Mouse (Mus musculus) lung, postnatal 0 days (tissue): ENCODE data around the gene Gnaq. TPM values are rescaled to one million over a fixed set of nuclear protein-coding genes. Genes with fewer than 3 reads are reported as not detected.
"Not testable (repeated sequence)": the region's sequence is repeated elsewhere in the genome, so short reads cannot be mapped to it uniquely, and the experiment has no call there.

Experiments used
- ATAC-seq: fragments of 200-750 bp; cut with Nextera tagmentation; 2 replicates; pipeline ENCODE4 v1.8.0; 2017; ENCODE audit warnings: moderate library complexity
- DNase-seq: peaks from one replicate; pipeline ENCODE4 v3.0.0-alpha.2; 2016; ENCODE audit warnings: low spot score
- H3K27ac ChIP-seq: fragments of 300-500 bp; sonication (generic); 2 replicates; pipeline ENCODE4 v1.5.1; 2014; ENCODE audit warnings: antibody characterized with exemption, mild to moderate bottlenecking, low read length, mixed read lengths
- H3K27me3 ChIP-seq: fragments of 300-500 bp; sonication (generic); replicated peaks from 2 replicates; pipeline ENCODE4 v1.6.1; 2014; ENCODE audit warnings: low read length, mixed read lengths; ENCODE audit not compliant: insufficient read depth
- H3K36me3 ChIP-seq: fragments of 300-500 bp; sonication (generic); 2 replicates; pipeline ENCODE4 v1.6.1; 2014; ENCODE audit warnings: low read length, mixed read lengths; ENCODE audit not compliant: insufficient read depth
- H3K4me1 ChIP-seq: fragments of 300-500 bp; sonication (generic); 2 replicates; pipeline ENCODE4 v1.6.1; 2014; ENCODE audit warnings: antibody characterized with exemption, low read depth, low read length, mixed read lengths; ENCODE audit not compliant: insufficient read depth
- H3K4me2 ChIP-seq: fragments of 300-500 bp; sonication (generic); replicated peaks from 2 replicates; pipeline ENCODE4 v1.6.1; 2014; ENCODE audit warnings: low read depth, mild to moderate bottlenecking, low read length, moderate library complexity, mixed read lengths
- H3K4me3 ChIP-seq: fragments of 300-500 bp; sonication (generic); 2 replicates; pipeline ENCODE4 v1.5.1; 2014; ENCODE audit warnings: low read depth, low read length
- H3K9ac ChIP-seq: fragments of 300-500 bp; sonication (generic); replicated peaks from 2 replicates; pipeline ENCODE4 v1.6.1; 2014; ENCODE audit warnings: low read depth, mild to moderate bottlenecking
- H3K9me3 ChIP-seq: fragments of 300-500 bp; sonication (generic); 2 replicates; pipeline ENCODE4 v1.6.1; 2016; ENCODE audit warnings: low read length, mixed read lengths
- CTCF ChIP-seq: IDR thresholded peaks from 2 replicates; pipeline ENCODE4 v1.5.1; 2016; ENCODE audit warnings: antibody characterized with exemption, mild to moderate bottlenecking
- EP300 ChIP-seq: IDR thresholded peaks from 2 replicates; pipeline ENCODE4 v1.6.1; 2016; ENCODE audit warnings: antibody characterized with exemption, mild to moderate bottlenecking, control low read depth
- WGBS: fragments of 180-500 bp; shearing (Covaris S2); extraction: QIAGEN DNeasy Blood & Tissue Kit; methylation state at CpG from one replicate; pipeline ENCODE4 v1.1.7; 2014; 5-methylcytosine and 5-hydroxymethylcytosine counted together
- polyA plus RNA-seq: library from polyadenylated mRNA; unstranded; fragments of >200 nt; fragmentation: Nextera tagmentation; extraction: Ambion mirVana; gene quantifications from 2 replicates; pipeline ENCODE4 v1.2.1, GENCODE M21; 2015

Gene Gnaq
- polyA plus RNA-seq, result 27.6 and 30.2 TPM in 2 replicates

- H3K27me3 ChIP-seq, result no peaks in the 10 kb centered on the region
- DNase-seq (no peak), ATAC-seq (no peak)
- peaks cover 31% of the 10 kb centered on the region; the same call in 1 of the 2 replicates for H3K4me1 ChIP-seq
- no CpG with 5 or more reads among the region's 14 CpGs for WGBS
- peak within 1 kb of the TSS; percentile 96 for H3K9ac ChIP-seq
- H3K4me2 ChIP-seq, result peak within 1 kb of the TSS; percentile 83
- TF ChIP-seq CTCF (no peak), EP300 (no peak)
- H3K36me3 ChIP-seq, result no peaks in the 10 kb centered on the region
- peak within 1 kb of the TSS; percentile 97 for H3K27ac ChIP-seq
- H3K4me3 ChIP-seq, result peak within 1 kb of the TSS; percentile 95
- no peaks in the 10 kb centered on the region for H3K9me3 ChIP-seq
These were observed at the start of gene Gnaq for GRCm38 (mm10) chr19:16132791-16132864. Gnaq (plus strand) TSS chr19:16132831.

DNA sequence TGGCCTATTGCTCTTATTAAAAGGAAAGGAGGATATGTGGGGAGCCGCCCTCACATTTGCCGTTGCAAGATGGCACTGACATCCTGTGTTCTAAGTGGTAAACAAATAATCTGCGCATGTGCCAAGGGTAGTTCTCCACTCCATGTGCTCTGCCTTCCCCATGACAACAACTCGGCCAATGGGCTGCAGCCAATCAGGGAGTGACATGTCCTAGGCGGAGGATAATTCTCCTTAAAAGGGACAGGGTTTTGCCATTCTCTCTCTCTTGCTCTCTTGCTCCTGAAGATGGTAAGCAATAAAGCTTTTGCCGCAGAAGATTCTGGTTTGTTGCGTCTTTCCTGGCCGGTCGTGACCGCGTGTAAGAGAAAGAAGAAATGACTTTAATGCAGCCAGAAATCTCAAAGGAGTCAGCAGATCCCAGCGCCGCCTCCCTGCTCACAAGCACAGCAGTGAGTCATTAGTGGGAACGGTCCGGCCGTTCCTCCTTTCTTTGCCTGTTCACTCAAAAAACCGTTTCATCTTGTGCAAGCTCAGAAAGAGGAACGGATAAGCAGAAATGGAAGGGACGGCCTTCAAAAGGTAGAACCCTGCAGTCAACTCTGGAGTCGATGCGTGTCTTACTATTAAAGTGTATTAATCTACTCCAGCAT, 48.5 kb upstream of the Gnaq start:
- peak; percentile 37; the same call in 1 of the 2 replicates for ATAC-seq
- DNase-seq, result peak; percentile 40
- WGBS, result 91% methylated on average over 20 of the region's 21 CpGs
- not testable (repeated sequence) for H3K9me3 ChIP-seq, H3K9ac ChIP-seq, H3K27me3 ChIP-seq, H3K4me2 ChIP-seq, H3K36me3 ChIP-seq, H3K27ac ChIP-seq, H3K4me1 ChIP-seq, H3K4me3 ChIP-seq

DNA sequence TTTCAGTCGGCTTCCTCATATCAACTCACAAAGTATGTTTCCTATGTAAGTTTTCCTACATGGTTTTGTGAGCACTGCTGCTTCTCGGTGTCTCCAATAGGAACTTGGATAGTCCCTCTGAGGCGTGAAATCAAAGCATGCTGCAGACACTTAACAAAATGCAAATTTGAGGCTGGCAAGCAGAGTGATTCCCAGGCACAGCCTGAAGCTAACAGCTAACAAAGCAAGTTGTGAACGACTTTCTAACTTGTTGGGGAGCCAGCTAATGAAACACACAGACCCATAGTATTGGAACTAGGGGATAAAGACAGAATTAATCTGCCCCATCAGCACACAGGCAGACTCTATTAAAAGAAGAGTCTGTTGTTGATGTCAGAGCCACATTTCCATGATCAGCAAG, 47.4 kb upstream of the Gnaq start:
- Histone ChIP-seq H3K36me3 (no peaks in the 10 kb centered on the region), H3K4me2 (no peak overlapping the region), H3K27me3 (no peaks in the 10 kb centered on the region), H3K9me3 (no peaks in the 10 kb centered on the region), H3K4me1 (no peaks in the 10 kb centered on the region), H3K9ac (no peak overlapping the region), H3K4me3 (no peak overlapping the region), H3K27ac (no peak overlapping the region)
- WGBS, result 74% methylated on average over 4 of the region's 4 CpGs
- ATAC-seq (no peak), DNase-seq (no peak)
- TF ChIP-seq CTCF, result no peak
- TF ChIP-seq EP300, result no peak

DNA sequence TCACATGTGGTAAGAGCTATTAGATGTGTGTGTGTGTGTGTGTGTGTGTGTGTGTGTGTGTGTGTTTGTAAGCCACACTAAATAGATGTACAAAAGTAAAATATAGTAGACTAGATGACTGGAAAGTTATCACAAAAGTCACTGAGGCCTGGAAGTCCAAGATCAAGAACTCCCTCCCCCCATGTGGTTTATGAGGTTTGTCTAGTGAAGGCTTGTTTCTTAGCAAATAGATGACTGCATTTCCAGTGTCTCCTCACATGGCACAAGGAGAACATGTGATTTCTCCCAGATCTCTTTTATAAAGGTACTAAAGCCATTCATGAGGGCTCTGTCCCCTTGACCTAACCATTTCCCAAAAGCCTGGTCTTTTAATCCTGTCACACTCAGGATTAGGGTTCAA, 46.5 kb upstream of the Gnaq start:
- DNase-seq, result no peak
- H3K36me3 ChIP-seq, result no peaks in the 10 kb centered on the region
- no peak for ATAC-seq
- no peak overlapping the region for H3K27ac ChIP-seq
- no peak overlapping the region for H3K9ac ChIP-seq
- TF ChIP-seq EP300 (no peak), CTCF (no peak)
- no peaks in the 10 kb centered on the region for H3K27me3 ChIP-seq
- no peak overlapping the region for H3K4me2 ChIP-seq
- H3K9me3 ChIP-seq, result no peaks in the 10 kb centered on the region
- H3K4me1 ChIP-seq, result no peaks in the 10 kb centered on the region
- H3K4me3 ChIP-seq, result no peak overlapping the region

- Histone ChIP-seq H3K4me3 (no peak overlapping the region), H3K4me1 (no peaks in the 10 kb centered on the region), H3K27ac (no peak overlapping the region), H3K9me3 (no peaks in the 10 kb centered on the region), H3K4me2 (no peak overlapping the region), H3K9ac (no peak overlapping the region), H3K36me3 (no peaks in the 10 kb centered on the region), H3K27me3 (no peaks in the 10 kb centered on the region)
- TF ChIP-seq EP300 (no peak), CTCF (no peak)
- no peak for DNase-seq
- ATAC-seq, result no peak
These were observed 46.0 kb upstream of the Gnaq start for GRCm38 (mm10) chr19:16086581-16086980.

GRCm38 (mm10) chr19:16087391-16087790, 45.2 kb upstream of the Gnaq start:
- Histone ChIP-seq H3K27me3 (no peaks in the 10 kb centered on the region), H3K36me3 (no peaks in the 10 kb centered on the region), H3K9me3 (no peaks in the 10 kb centered on the region), H3K4me1 (no peaks in the 10 kb centered on the region), H3K9ac (no peak overlapping the region), H3K4me3 (no peak overlapping the region), H3K4me2 (no peak overlapping the region), H3K27ac (no peak overlapping the region)
- DNase-seq, result no peak
- TF ChIP-seq EP300 (no peak), CTCF (no peak)
- ATAC-seq, result no peak

DNA sequence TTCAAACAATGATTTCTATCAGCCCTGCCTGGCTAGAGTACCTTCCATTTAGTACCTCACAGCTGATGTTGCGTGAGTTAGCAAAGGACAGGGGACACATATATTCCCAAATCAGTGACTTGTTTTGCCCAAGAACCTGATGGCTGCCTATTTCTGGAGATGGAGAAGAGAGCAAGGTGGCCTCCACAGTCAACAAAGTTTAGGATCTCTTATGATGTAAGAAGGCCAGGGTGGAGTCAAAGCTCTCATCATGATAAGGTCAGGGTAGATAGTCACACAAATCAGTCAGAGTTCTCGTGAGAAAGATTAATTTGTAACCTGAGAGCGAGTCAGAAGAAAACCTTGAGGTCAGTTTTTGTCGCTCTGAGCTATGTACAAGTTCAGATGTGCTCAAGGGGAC, 39.0 kb upstream of the Gnaq start:
- H3K9ac ChIP-seq, result no peak overlapping the region
- H3K27me3 ChIP-seq, result no peaks in the 10 kb centered on the region
- no peak overlapping the region for H3K4me3 ChIP-seq
- H3K27ac ChIP-seq, result no peak overlapping the region
- no peak for TF ChIP-seq CTCF
- TF ChIP-seq EP300, result no peak
- no peaks in the 10 kb centered on the region for H3K9me3 ChIP-seq
- no peaks in the 10 kb centered on the region for H3K4me1 ChIP-seq
- ATAC-seq (no peak), DNase-seq (no peak)
- H3K4me2 ChIP-seq, result no peak overlapping the region
- 60% methylated on average over 4 of the region's 4 CpGs for WGBS
- no peaks in the 10 kb centered on the region for H3K36me3 ChIP-seq
